Mouse (Mus musculus) bone marrow macrophage, adult 2 months (primary cell): ENCODE measurements around the gene Rpl36a-ps1.

Source experiments
- CTCF ChIP-seq: IDR thresholded peaks from 2 replicates; pipeline ENCODE4 v1.5.1; 2012; ENCODE audit warnings: low read depth, mild to moderate bottlenecking, low read length, moderate library complexity
- POLR2A ChIP-seq: IDR thresholded peaks from 2 replicates; pipeline ENCODE4 v1.6.1; 2012; ENCODE audit warnings: mild to moderate bottlenecking, low read depth, low read length, borderline replicate concordance

DNA sequence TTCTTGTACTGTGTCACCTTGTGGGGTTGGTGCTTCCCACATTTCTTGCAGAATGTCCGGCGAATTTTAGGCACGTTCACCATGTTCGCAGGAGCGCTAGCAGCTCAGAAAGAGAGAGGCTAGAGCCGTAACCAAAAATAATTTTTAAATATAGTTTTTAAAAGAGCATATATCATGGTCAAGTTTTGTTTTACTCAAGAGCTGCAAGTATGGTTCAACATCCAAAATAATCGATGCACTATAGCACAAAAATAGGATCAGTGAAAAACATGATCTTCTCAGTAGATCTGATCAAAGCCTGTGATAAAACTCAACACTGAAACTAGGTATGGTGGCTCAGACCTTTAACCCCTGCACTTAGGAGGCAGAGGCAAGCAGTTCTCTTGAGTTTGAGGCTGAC, at the start of gene Rpl36a-ps1:
- no peak for TF ChIP-seq POLR2A
- no peak for TF ChIP-seq CTCF
